Mouse (Mus musculus): ENCODE results near the gene Sh3tc1. TPM values are rescaled to one million over a fixed set of nuclear protein-coding genes. Genes with fewer than 3 reads are reported as not detected.

Gene Sh3tc1
- polyA plus RNA-seq, 1 experiment from 2014 or later: 9.2 TPM

GRCm38 (mm10) chr5:35768997-35769396, 29.2 kb upstream of the Sh3tc1 start:
- H3K36me3 ChIP-seq: no peaks in the 10 kb centered on the region
- H3K4me1 ChIP-seq: peaks cover 90% of the 10 kb centered on the region
- no peak overlapping the region for H3K9ac ChIP-seq
- H3K4me2 ChIP-seq: no peak overlapping the region
- H3K9me3 ChIP-seq: no peaks in the 10 kb centered on the region
- 68% methylated on average over 7 of the region's 7 CpGs for WGBS
- ATAC-seq (ENCODE audit: extremely low read depth, insufficient number of reproducible peaks, low FRiP score, low TSS enrichment): no peak
- no peak overlapping the region for H3K4me3 ChIP-seq
- H3K27me3 ChIP-seq (replicated peaks): 0 out of 2 replicates have a peak, but pooled peaks cover 2% of the 10 kb centered on the region
- H3K27ac ChIP-seq (replicated peaks): no peak overlapping the region

DNA sequence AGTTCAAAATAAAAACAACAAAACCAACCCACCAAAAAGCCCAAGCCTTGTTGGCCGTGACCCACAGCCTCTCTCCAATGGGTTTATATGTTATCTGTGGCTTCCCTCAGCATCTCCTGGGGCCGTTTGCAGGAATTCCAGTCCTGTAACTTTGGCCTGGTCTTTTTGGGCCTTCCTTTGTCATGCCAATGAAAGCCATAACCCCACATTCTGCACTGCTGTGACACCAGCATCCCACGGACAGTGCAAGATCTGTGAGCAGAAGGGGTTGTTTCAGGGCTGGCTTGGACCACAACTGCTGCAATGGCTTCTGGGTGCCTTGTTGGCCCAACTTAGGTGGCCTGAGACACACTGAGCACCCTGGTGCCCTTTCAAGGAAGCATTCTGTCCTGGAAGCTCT, 28.7 kb upstream of the Sh3tc1 start:
- Histone ChIP-seq H3K9ac (peak overlapping the region; percentile 60; the same call in 1 of the 2 replicates), H3K9me3 (no peaks in the 10 kb centered on the region), H3K27me3 (replicated peaks) (peaks cover 7% of the 10 kb centered on the region; the same call in 1 of the 2 replicates), H3K4me2 (no peak overlapping the region), H3K4me1 (peaks cover 90% of the 10 kb centered on the region), H3K36me3 (no peaks in the 10 kb centered on the region), H3K27ac (replicated peaks) (peak overlapping the region; percentile 48), H3K4me3 (no peak overlapping the region)
- WGBS: 54% methylated on average over 3 of the region's 3 CpGs
- ATAC-seq (ENCODE audit: extremely low read depth, insufficient number of reproducible peaks, low FRiP score, low TSS enrichment): no peak

DNA sequence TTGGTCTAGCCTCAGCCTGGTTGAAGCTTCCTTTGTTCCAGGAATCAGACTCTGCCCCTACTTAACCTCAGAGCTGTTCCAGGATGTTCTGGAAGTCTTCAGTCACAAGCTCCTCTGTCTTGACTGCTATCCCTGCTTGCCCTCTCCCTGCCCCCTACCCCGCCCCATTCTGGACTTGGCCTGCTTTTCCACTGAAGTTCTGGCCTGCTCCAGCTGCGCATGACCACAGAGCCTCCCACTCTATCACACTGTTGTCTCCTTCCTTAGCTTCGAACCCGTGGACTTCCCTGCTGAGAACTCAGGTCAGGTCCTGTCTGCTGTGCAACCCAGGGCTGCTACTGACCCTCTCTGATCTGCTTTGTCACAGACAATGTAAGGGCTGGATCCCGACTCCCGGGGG, 26.1 kb upstream of the Sh3tc1 start:
- Histone ChIP-seq H3K4me2 (no peak overlapping the region), H3K9me3 (no peaks in the 10 kb centered on the region), H3K9ac (no peak overlapping the region), H3K4me1 (peaks cover 79% of the 10 kb centered on the region), H3K36me3 (no peaks in the 10 kb centered on the region), H3K4me3 (no peak overlapping the region), H3K27me3 (replicated peaks) (peaks cover 33% of the 10 kb centered on the region), H3K27ac (replicated peaks) (no peak overlapping the region)
- ATAC-seq (ENCODE audit: extremely low read depth, insufficient number of reproducible peaks, low FRiP score, low TSS enrichment): no peak
- 70% methylated on average over 6 of the region's 6 CpGs for WGBS

DNA sequence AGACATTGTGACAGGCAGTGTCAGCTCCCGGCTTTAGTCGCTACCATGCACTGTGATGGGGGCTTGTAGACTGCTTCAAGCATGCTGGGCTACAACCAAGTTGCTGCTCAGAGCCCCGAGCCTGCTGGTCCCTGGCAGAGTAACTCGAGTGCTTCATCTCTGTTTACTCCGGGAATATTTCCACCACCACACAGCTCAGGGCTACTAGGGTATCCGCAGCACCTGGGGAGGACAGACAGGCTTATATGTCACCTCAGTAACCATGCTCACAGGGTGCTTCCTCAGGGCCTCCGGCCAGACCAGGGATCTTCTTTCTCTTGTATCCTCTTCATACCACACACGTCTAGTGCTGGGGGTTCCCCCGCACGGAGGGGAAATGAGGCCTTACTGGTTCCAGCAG, 23.1 kb upstream of the Sh3tc1 start:
- peaks cover 61% of the 10 kb centered on the region for H3K4me1 ChIP-seq
- H3K27ac ChIP-seq (replicated peaks): 0 out of 2 replicates have a peak overlapping the region, but pooled peaks have one; percentile 15
- H3K4me3 ChIP-seq: no peak overlapping the region
- WGBS: 75% methylated on average over 10 of the region's 10 CpGs
- peaks cover 64% of the 10 kb centered on the region for H3K27me3 ChIP-seq (replicated peaks)
- H3K9me3 ChIP-seq: no peaks in the 10 kb centered on the region
- H3K9ac ChIP-seq: 0 out of 2 replicates have a peak overlapping the region, but pooled peaks have one; percentile 1
- H3K36me3 ChIP-seq: no peaks in the 10 kb centered on the region
- no peak for ATAC-seq (ENCODE audit: extremely low read depth, insufficient number of reproducible peaks, low FRiP score, low TSS enrichment)
- no peak overlapping the region for H3K4me2 ChIP-seq

DNA sequence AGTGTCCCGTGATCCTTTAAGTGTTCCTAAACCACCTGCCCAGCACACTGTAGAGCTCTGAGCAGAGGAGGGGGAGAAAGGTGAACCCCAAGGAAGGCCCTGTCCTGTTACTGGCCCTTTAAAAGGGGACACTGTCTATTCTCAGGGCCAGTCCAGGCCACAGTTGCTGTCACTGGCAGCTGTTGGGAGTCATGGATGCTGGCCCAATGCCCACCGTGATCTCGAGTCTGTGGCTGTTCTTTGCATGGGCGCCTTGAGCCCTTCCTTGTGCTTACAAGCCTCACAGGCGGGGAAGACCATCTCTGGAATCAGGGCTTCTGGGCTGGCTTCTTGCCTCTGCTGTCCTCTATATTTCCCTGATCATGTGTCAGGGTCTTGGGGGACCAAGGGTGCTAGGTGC, 22.6 kb upstream of the Sh3tc1 start:
- peaks cover 66% of the 10 kb centered on the region for H3K27me3 ChIP-seq (replicated peaks)
- H3K4me3 ChIP-seq: no peak overlapping the region
- H3K4me1 ChIP-seq: peaks cover 56% of the 10 kb centered on the region
- H3K36me3 ChIP-seq: no peaks in the 10 kb centered on the region
- 49% methylated on average over 5 of the region's 5 CpGs for WGBS
- H3K27ac ChIP-seq (replicated peaks): 0 out of 2 replicates have a peak overlapping the region, but pooled peaks have one; percentile 15
- no peaks in the 10 kb centered on the region for H3K9me3 ChIP-seq
- no peak overlapping the region for H3K4me2 ChIP-seq
- no peak for ATAC-seq (ENCODE audit: extremely low read depth, insufficient number of reproducible peaks, low FRiP score, low TSS enrichment)
- H3K9ac ChIP-seq: 0 out of 2 replicates have a peak overlapping the region, but pooled peaks have one; percentile 1

DNA sequence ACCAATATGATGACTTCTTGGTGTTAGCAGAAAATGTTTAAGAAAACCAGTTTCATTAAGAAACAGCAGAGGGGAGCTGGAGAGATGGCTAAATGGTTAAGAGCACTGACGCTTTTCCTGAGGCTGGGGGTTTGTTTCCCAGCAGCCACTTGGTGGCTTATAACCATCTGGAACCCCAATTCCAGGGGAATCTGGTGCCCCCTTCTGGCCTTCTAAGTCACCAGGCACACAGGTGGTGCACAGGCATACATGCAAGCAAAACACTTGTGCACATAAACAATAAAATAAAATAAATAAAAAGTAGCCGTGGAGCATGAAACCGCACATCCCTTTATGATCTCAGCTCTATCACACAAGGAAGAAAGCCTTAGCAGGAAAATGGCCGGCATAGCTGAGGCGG, 21.5 kb upstream of the Sh3tc1 start:
- WGBS: 76% methylated on average over 5 of the region's 5 CpGs
- Histone ChIP-seq H3K9ac (no peak overlapping the region), H3K36me3 (no peaks in the 10 kb centered on the region), H3K9me3 (no peaks in the 10 kb centered on the region), H3K4me3 (no peak overlapping the region), H3K4me2 (no peak overlapping the region), H3K4me1 (peaks cover 51% of the 10 kb centered on the region), H3K27ac (replicated peaks) (no peak overlapping the region), H3K27me3 (replicated peaks) (peaks cover 74% of the 10 kb centered on the region)
- no peak for ATAC-seq (ENCODE audit: extremely low read depth, insufficient number of reproducible peaks, low FRiP score, low TSS enrichment)

DNA sequence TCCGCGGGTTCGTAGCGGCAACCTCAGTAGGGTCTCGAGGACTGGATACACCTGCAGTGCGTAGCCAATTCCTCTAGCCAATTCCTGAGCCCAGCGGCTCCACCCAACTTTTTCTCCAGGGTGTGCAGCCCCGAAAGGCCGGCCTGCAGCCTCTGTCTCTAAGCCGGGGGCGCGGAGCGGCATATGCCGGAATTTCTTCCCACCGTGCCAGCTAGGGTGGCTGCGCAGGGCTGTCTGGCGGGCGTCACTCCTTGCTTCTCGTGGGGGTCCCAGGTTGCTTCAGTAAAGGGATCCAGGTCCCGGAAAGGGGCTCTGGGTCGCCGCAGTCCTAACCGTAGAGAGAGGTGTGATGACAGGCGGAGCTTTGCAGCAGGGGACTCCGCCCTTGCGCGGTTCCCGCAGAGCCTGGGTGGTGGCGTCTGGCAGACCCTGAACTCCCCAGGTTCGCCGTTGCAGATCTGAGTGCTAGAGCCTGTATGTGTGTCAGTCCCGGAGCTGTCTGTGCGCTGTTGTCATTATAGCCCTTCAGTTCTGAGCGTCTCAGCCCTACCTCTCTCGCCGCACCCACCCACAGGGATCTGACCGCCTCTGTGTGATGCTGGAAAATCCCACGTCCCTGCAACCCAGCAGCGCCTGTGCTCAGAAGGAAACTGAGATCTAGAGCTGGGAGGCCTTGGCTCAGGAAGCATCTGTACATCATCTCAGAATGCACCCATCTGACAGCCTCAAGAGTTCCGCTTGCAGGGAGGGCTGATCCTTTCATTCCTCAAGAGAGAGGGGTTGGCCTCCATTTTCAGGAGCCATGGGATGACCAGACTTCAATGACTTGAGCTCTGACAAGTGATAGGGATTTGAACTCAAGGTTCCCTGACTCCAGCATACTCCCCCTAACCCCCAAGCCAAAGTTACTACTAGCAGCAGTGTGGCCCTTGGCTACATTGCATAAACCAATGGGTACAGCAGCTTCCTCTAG, 18.6 kb upstream of the Sh3tc1 start:
- H3K9me3 ChIP-seq: no peaks in the 10 kb centered on the region
- peaks cover 76% of the 10 kb centered on the region for H3K27me3 ChIP-seq (replicated peaks)
- peak overlapping the region; percentile 81 for H3K9ac ChIP-seq
- peak overlapping the region; percentile 76 for H3K4me3 ChIP-seq
- H3K4me2 ChIP-seq: peak overlapping the region; percentile 100
- peak; percentile 2; the same call in 1 of the 2 replicates for ATAC-seq (ENCODE audit: extremely low read depth, insufficient number of reproducible peaks, low FRiP score, low TSS enrichment)
- no peaks in the 10 kb centered on the region for H3K36me3 ChIP-seq
- WGBS: 2% methylated on average over 40 of the region's 40 CpGs
- peaks cover 26% of the 10 kb centered on the region for H3K4me1 ChIP-seq
- no peak overlapping the region for H3K27ac ChIP-seq (replicated peaks)

GRCm38 (mm10) chr5:35757639-35758001, 17.8 kb upstream of the Sh3tc1 start, which contains the start of gene Ablim2:
Ablim2 (plus strand) TSS chr5:35757880.
- Histone ChIP-seq H3K36me3 (no peaks in the 10 kb centered on the region), H3K4me2 (peak within 1 kb of the TSS; percentile 100), H3K9me3 (no peaks in the 10 kb centered on the region), H3K4me1 (peaks cover 21% of the 10 kb centered on the region), H3K9ac (peak within 1 kb of the TSS; percentile 81), H3K27ac (replicated peaks) (no peak within 1 kb of the TSS), H3K4me3 (peak within 1 kb of the TSS; percentile 76), H3K27me3 (replicated peaks) (peaks cover 71% of the 10 kb centered on the region)
- WGBS: under 1% methylated on average over 35 of the region's 35 CpGs
- ATAC-seq (ENCODE audit: extremely low read depth, insufficient number of reproducible peaks, low FRiP score, low TSS enrichment): peak; percentile 90

DNA sequence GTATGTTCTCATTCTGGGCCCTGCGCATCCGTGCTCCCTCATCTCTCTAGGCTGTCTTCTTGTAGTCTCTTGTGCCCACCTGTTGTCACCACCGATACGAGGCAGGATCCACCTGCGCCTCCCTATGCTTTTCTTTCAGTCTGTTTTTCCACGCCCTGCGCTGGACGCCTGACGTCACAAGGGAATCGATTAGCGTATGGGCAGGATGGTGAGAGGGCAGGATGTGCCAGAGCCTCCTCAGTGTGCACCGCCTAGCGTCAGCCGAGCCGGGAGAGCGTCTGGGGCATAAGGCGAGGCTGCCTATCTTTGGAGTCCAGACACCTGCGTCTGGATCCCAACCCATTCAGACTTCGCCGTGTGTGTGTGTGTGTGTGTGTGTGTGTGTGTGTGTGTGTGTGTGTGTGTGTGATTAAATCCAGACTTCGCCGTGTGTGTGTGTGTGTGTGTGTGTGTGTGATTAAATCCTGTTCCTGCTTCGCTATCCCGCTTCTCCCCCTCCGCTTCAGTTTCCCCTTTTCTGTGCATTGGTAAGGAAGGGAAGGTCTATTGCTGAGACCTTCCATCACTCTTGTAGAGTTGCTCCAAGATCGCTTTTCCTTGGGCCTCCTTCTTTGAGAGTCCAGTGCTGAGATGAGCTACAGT, 17.3 kb upstream of the Sh3tc1 start:
- Histone ChIP-seq H3K36me3 (no peaks in the 10 kb centered on the region), H3K27me3 (replicated peaks) (peaks cover 68% of the 10 kb centered on the region), H3K9me3 (no peaks in the 10 kb centered on the region), H3K27ac (replicated peaks) (no peak overlapping the region), H3K4me3 (peak overlapping the region; percentile 76), H3K9ac (peak overlapping the region; percentile 70), H3K4me2 (peak overlapping the region; percentile 100), H3K4me1 (peaks cover 16% of the 10 kb centered on the region)
- WGBS: 18% methylated on average over 24 of the region's 26 CpGs
- no peak for ATAC-seq (ENCODE audit: extremely low read depth, insufficient number of reproducible peaks, low FRiP score, low TSS enrichment)

DNA sequence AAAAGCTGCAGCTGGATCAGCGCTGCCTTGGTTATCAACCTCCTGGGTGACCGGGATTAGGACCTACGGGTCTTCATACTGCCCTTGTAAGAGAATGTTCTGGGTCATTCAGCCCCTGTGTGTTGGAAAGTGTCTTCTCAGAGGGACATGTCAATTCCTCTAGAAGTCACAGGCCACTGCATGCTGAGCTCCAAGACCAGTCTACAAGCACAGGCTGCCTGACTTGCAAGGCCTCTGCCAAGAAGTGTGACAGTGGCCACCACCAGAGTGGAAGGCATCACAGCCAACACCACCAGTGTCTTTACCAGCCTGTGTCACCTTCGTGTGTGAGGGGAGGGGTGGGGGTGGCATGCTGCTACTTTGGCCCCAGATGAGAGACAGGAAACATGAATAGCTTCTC, 16.2 kb upstream of the Sh3tc1 start:
- Histone ChIP-seq H3K27ac (replicated peaks) (no peak overlapping the region), H3K4me2 (no peak overlapping the region), H3K4me1 (peaks cover 12% of the 10 kb centered on the region), H3K4me3 (no peak overlapping the region), H3K36me3 (no peaks in the 10 kb centered on the region), H3K9ac (peak overlapping the region; percentile 7; the same call in 1 of the 2 replicates), H3K9me3 (no peaks in the 10 kb centered on the region), H3K27me3 (replicated peaks) (peaks cover 57% of the 10 kb centered on the region)
- 65% methylated on average over 4 of the region's 4 CpGs for WGBS
- ATAC-seq (ENCODE audit: extremely low read depth, insufficient number of reproducible peaks, low FRiP score, low TSS enrichment): no peak

DNA sequence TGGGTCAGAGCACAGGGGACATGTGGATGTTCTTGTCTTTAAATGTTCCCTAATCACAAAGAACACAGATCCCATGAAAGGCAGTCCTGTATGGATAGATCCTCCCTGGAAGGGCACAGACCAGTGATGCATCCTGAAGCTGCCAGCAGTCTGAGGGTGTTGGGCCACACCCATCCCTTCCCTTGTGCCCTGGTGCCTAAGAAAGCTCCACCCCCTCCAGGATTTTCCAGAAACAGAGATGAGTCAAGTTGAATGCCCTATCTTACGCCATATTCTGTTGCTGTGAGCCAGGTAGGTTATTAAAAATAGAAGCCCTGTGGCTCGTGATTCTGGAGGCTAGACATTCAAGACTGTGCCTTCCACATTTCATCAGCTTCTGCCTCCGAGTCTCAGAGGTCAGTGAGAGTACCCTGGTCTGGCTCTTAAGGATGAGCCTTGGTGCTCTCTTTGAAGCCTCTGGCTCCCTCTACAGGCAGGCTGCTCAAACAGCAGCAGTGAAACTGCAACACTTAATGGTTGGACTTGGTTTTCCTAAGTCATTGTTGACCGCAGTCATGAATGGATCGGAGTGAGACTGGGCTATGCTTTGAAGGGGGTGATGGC, 15.4 kb upstream of the Sh3tc1 start:
- H3K4me2 ChIP-seq: no peak overlapping the region
- 27% methylated on average over 5 of the region's 5 CpGs for WGBS
- peaks cover 49% of the 10 kb centered on the region for H3K27me3 ChIP-seq (replicated peaks)
- peaks cover 12% of the 10 kb centered on the region for H3K4me1 ChIP-seq
- no peaks in the 10 kb centered on the region for H3K9me3 ChIP-seq
- no peak overlapping the region for H3K4me3 ChIP-seq
- no peak overlapping the region for H3K9ac ChIP-seq
- ATAC-seq (ENCODE audit: extremely low read depth, insufficient number of reproducible peaks, low FRiP score, low TSS enrichment): no peak
- no peak overlapping the region for H3K27ac ChIP-seq (replicated peaks)
- no peaks in the 10 kb centered on the region for H3K36me3 ChIP-seq
